Mouse (Mus musculus): Measurements from ENCODE around the gene Tesc. TPM values are rescaled to one million over a fixed set of nuclear protein-coding genes. Genes with fewer than 3 reads are reported as not detected.
A peak's percentile ranks its signal among the peaks of the same experiment; 100 is the strongest.

Tesc gene
- polyA plus RNA-seq, 1 experiment: 2.7 TPM

GRCm38 (mm10) chr5:118063181-118063621, 35.7 kb downstream of the Tesc start:
- Histone ChIP-seq H3K4me1 (ENCODE audit: control insufficient read depth, insufficient read depth, low read length) (no peaks in the 10 kb centered on the region), H3K27ac (ENCODE audit: control insufficient read depth, insufficient read depth, low read depth, low read length) (no peak overlapping the region)

GRCm38 (mm10) chr5:118064284-118064901, 36.9 kb downstream of the Tesc start:
- Histone ChIP-seq H3K27ac (ENCODE audit: control insufficient read depth, insufficient read depth, low read depth, low read length) (no peak overlapping the region), H3K36me3 (ENCODE audit: control insufficient read depth, insufficient read depth, low read length) (no peaks in the 10 kb centered on the region), H3K4me3 (ENCODE audit: control insufficient read depth, low read depth, low read length) (no peak overlapping the region), H3K27me3 (ENCODE audit: control insufficient read depth, insufficient read depth, low read length) (no peaks in the 10 kb centered on the region), H3K4me1 (ENCODE audit: control insufficient read depth, insufficient read depth, low read length) (no peaks in the 10 kb centered on the region)
- TF ChIP-seq POLR2A (IDR thresholded peaks at IDR 0.05; ENCODE audit: control insufficient read depth, low read depth, low read length): no peak
- no peak for TF ChIP-seq CTCF (IDR thresholded peaks at IDR 0.05; ENCODE audit: control insufficient read depth, insufficient read depth, insufficient replicate concordance, low read depth, low read length)

More at GRCm38 (mm10) chr5:118063181-118063621, 35.7 kb downstream of the Tesc start:
- Histone ChIP-seq H3K27me3 (ENCODE audit: control insufficient read depth, insufficient read depth, low read length) (no peaks in the 10 kb centered on the region), H3K4me3 (ENCODE audit: control insufficient read depth, low read depth, low read length) (no peak overlapping the region), H3K36me3 (ENCODE audit: control insufficient read depth, insufficient read depth, low read length) (no peaks in the 10 kb centered on the region)
- TF ChIP-seq POLR2A (IDR thresholded peaks at IDR 0.05; ENCODE audit: control insufficient read depth, low read depth, low read length): no peak
- no peak for TF ChIP-seq CTCF (IDR thresholded peaks at IDR 0.05; ENCODE audit: control insufficient read depth, insufficient read depth, insufficient replicate concordance, low read depth, low read length)

GRCm38 (mm10) chr5:118065516-118066255, 38.1 kb downstream of the Tesc start:
- Histone ChIP-seq H3K4me1 (ENCODE audit: control insufficient read depth, insufficient read depth, low read length) (no peaks in the 10 kb centered on the region), H3K27ac (ENCODE audit: control insufficient read depth, insufficient read depth, low read depth, low read length) (no peak overlapping the region), H3K36me3 (ENCODE audit: control insufficient read depth, insufficient read depth, low read length) (no peaks in the 10 kb centered on the region), H3K27me3 (ENCODE audit: control insufficient read depth, insufficient read depth, low read length) (no peaks in the 10 kb centered on the region), H3K4me3 (ENCODE audit: control insufficient read depth, low read depth, low read length) (no peak overlapping the region)
- TF ChIP-seq CTCF (IDR thresholded peaks at IDR 0.05; ENCODE audit: control insufficient read depth, insufficient read depth, insufficient replicate concordance, low read depth, low read length): no peak
- no peak for TF ChIP-seq POLR2A (IDR thresholded peaks at IDR 0.05; ENCODE audit: control insufficient read depth, low read depth, low read length)

- H3K36me3 ChIP-seq (ENCODE audit: control insufficient read depth, insufficient read depth, low read length): no peaks in the 10 kb centered on the region
- no peak for TF ChIP-seq POLR2A (IDR thresholded peaks at IDR 0.05; ENCODE audit: control insufficient read depth, low read depth, low read length)
- peak; percentile 88 for TF ChIP-seq CTCF (IDR thresholded peaks at IDR 0.05; ENCODE audit: control insufficient read depth, insufficient read depth, insufficient replicate concordance, low read depth, low read length)
- H3K4me1 ChIP-seq (ENCODE audit: control insufficient read depth, insufficient read depth, low read length): no peaks in the 10 kb centered on the region
- no peaks in the 10 kb centered on the region for H3K27me3 ChIP-seq (ENCODE audit: control insufficient read depth, insufficient read depth, low read length)
- no peak overlapping the region for H3K4me3 ChIP-seq (ENCODE audit: control insufficient read depth, low read depth, low read length)
- no peak overlapping the region for H3K27ac ChIP-seq (ENCODE audit: control insufficient read depth, insufficient read depth, low read depth, low read length)
Observed at GRCm38 (mm10) chr5:118066828-118067227, 39.3 kb downstream of the Tesc start.

- Histone ChIP-seq H3K4me1 (ENCODE audit: control insufficient read depth, insufficient read depth, low read length) (no peaks in the 10 kb centered on the region), H3K27ac (ENCODE audit: control insufficient read depth, insufficient read depth, low read depth, low read length) (no peak overlapping the region), H3K27me3 (ENCODE audit: control insufficient read depth, insufficient read depth, low read length) (no peaks in the 10 kb centered on the region), H3K4me3 (ENCODE audit: control insufficient read depth, low read depth, low read length) (no peak overlapping the region), H3K36me3 (ENCODE audit: control insufficient read depth, insufficient read depth, low read length) (no peaks in the 10 kb centered on the region)
- TF ChIP-seq CTCF (IDR thresholded peaks at IDR 0.05; ENCODE audit: control insufficient read depth, insufficient read depth, insufficient replicate concordance, low read depth, low read length) (no peak), POLR2A (IDR thresholded peaks at IDR 0.05; ENCODE audit: control insufficient read depth, low read depth, low read length) (no peak)
Observed at GRCm38 (mm10) chr5:118067572-118067971, 40.0 kb downstream of the Tesc start.

- Histone ChIP-seq H3K27ac (ENCODE audit: control insufficient read depth, insufficient read depth, low read depth, low read length) (no peak overlapping the region), H3K27me3 (ENCODE audit: control insufficient read depth, insufficient read depth, low read length) (no peaks in the 10 kb centered on the region), H3K4me1 (ENCODE audit: control insufficient read depth, insufficient read depth, low read length) (no peaks in the 10 kb centered on the region), H3K4me3 (ENCODE audit: control insufficient read depth, low read depth, low read length) (no peak overlapping the region), H3K36me3 (ENCODE audit: control insufficient read depth, insufficient read depth, low read length) (no peaks in the 10 kb centered on the region)
- TF ChIP-seq CTCF (IDR thresholded peaks at IDR 0.05; ENCODE audit: control insufficient read depth, insufficient read depth, insufficient replicate concordance, low read depth, low read length) (no peak), POLR2A (IDR thresholded peaks at IDR 0.05; ENCODE audit: control insufficient read depth, low read depth, low read length) (no peak)
Observed at GRCm38 (mm10) chr5:118067984-118068494, 40.5 kb downstream of the Tesc start.

GRCm38 (mm10) chr5:118069315-118069714, 41.8 kb downstream of the Tesc start:
- no peaks in the 10 kb centered on the region for H3K27me3 ChIP-seq (ENCODE audit: control insufficient read depth, insufficient read depth, low read length)
- H3K27ac ChIP-seq (ENCODE audit: control insufficient read depth, insufficient read depth, low read depth, low read length): no peak overlapping the region
- peaks cover 1% of the 10 kb centered on the region; the same call in 1 of the 2 replicates for H3K36me3 ChIP-seq (ENCODE audit: control insufficient read depth, insufficient read depth, low read length)

More at GRCm38 (mm10) chr5:118069315-118069714, 41.8 kb downstream of the Tesc start:
- H3K4me3 ChIP-seq (ENCODE audit: control insufficient read depth, low read depth, low read length): no peak overlapping the region
- H3K4me1 ChIP-seq (ENCODE audit: control insufficient read depth, insufficient read depth, low read length): no peaks in the 10 kb centered on the region
- TF ChIP-seq POLR2A (IDR thresholded peaks at IDR 0.05; ENCODE audit: control insufficient read depth, low read depth, low read length) (no peak), CTCF (IDR thresholded peaks at IDR 0.05; ENCODE audit: control insufficient read depth, insufficient read depth, insufficient replicate concordance, low read depth, low read length) (peak; percentile 88; the same call in 1 of the 2 replicates)

Measured in testis, adult 2 months (tissue).